Mouse (Mus musculus) megakaryocyte, embryonic 14.5 days (primary cell): ENCODE measurements around the gene Ptges3l. TPM values are rescaled to one million over a fixed set of nuclear protein-coding genes. Genes with fewer than 3 reads are reported as not detected.
"Not testable (repeated sequence)": the region's sequence is repeated elsewhere in the genome, so short reads cannot be mapped to it uniquely, and the experiment has no call there.

Experiments used
- H3K27me3 ChIP-seq: replicated peaks from 2 replicates; pipeline ENCODE3; 2012; ENCODE audit warnings: inconsistent platforms
- H3K36me3 ChIP-seq: replicated peaks from 2 replicates; pipeline ENCODE3; 2012; ENCODE audit warnings: low read length, inconsistent platforms, mixed read lengths
- H3K4me1 ChIP-seq: 2 replicates; pipeline ENCODE4 v1.6.1; 2012; ENCODE audit warnings: inconsistent platforms
- H3K4me3 ChIP-seq: replicated peaks from 2 replicates; pipeline ENCODE3; 2012; ENCODE audit warnings: moderate library complexity, mild to moderate bottlenecking, inconsistent platforms
- H3K9me3 ChIP-seq: 2 replicates; pipeline ENCODE4 v1.6.1; 2012; ENCODE audit warnings: inconsistent platforms
- FLI1 ChIP-seq: IDR thresholded peaks from 2 replicates; pipeline ENCODE4 v1.6.1; 2012; ENCODE audit warnings: low read length, inconsistent platforms, mixed read lengths
- GATA1 ChIP-seq: IDR thresholded peaks from 3 replicates; pipeline ENCODE4 v1.6.1; 2012; ENCODE audit warnings: mixed read lengths, low read length, inconsistent platforms, borderline replicate concordance
- polyA plus RNA-seq: library from polyadenylated mRNA; stranded (reverse); fragments of >175 nt; gene quantifications from 2 replicates; pipeline ENCODE4 v1.2.3, GENCODE M21; 2012; ENCODE audit warnings: low replicate concordance; ENCODE audit not compliant: insufficient read depth

Gene Ptges3l
- polyA plus RNA-seq, 1 experiment = 2.8 TPM

DNA sequence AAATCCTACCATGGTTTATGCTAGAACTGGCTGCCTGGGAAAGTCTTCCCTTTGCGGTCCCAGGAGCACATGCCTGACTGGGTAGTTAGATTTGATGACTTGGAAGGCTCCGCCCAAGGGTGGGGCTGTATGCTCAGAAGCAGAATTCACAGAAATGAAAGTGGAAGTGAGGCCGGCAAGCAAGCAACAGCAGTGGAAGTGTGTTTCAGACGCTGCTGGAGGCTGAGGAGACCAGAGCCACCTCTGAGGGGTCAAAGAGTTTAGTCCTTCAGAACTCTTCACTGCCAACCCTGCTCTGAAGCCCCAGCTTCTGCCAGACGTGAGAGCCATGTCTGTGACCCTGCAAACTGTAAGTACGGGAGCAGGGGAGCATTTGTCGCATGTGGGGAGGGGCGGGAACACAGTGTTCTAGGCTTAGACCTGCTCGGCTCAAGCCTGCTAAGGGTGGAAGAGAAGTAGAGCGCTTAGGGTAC lies 23.2 kb upstream of the Ptges3l start, which contains the start of gene Ifi35:
Ifi35 (plus strand) TSS at position 134 of the 473 bp plus-strand sequence.
- H3K4me1 ChIP-seq = peaks cover 65% of the 10 kb centered on the region
- no peaks in the 10 kb centered on the region for H3K9me3 ChIP-seq
- peaks cover 40% of the 10 kb centered on the region for H3K36me3 ChIP-seq
- peak within 1 kb of the TSS; percentile 97 for H3K4me3 ChIP-seq
- TF ChIP-seq FLI1 (no peak), GATA1 (no peak)
- no peaks in the 10 kb centered on the region for H3K27me3 ChIP-seq

DNA sequence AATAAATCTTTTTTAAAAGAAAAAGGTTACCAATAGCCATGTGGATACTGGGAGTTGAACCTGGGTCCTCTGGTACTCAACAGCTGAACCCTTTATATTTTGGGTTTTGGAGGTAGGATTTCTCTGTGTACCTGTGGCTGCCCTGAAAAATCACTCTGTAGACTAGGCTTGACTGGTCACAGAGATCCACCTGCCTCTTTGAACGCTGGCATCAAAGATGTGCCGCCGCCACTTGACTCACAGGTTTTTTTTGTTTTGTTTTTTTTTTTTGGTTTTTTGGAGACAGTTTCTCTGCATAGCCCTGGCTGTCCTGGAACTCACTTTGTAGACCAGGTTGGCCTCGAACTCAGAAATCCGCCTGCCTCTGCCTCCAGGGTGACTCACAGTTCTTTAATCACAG lies 22.7 kb upstream of the Ptges3l start:
- TF ChIP-seq FLI1 (no peak), GATA1 (no peak)
- Histone ChIP-seq H3K4me3 (peak overlapping the region; percentile 97), H3K4me1 (peaks cover 70% of the 10 kb centered on the region)

DNA sequence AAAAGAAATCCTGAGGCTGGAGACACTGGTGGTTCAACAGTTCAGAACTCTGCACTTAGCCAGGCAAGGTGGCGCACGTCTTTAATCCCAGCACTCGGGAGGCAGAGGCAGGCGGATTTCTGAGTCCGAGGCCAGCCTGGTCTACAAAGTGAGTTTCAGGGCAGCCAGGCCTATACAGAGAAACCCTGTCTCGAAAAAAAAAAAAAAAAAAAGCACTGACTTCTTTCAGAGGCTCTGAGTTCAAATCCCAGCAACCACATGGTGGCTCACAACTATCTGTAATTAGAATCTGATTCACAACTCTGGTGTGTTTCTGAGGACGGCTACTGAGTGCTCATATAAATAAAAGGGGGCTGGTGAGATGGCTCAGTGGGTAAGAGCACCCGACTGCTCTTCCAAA lies 21.7 kb upstream of the Ptges3l start:
- H3K4me3 ChIP-seq, H3K9me3 ChIP-seq, H3K27me3 ChIP-seq: not testable (repeated sequence)
- Histone ChIP-seq H3K36me3 (peaks cover 34% of the 10 kb centered on the region), H3K4me1 (peaks cover 64% of the 10 kb centered on the region)

More for the DNA sequence above, 22.7 kb upstream of the Ptges3l start:
- no peaks in the 10 kb centered on the region for H3K27me3 ChIP-seq
- H3K36me3 ChIP-seq = peaks cover 41% of the 10 kb centered on the region
- no peaks in the 10 kb centered on the region for H3K9me3 ChIP-seq

DNA sequence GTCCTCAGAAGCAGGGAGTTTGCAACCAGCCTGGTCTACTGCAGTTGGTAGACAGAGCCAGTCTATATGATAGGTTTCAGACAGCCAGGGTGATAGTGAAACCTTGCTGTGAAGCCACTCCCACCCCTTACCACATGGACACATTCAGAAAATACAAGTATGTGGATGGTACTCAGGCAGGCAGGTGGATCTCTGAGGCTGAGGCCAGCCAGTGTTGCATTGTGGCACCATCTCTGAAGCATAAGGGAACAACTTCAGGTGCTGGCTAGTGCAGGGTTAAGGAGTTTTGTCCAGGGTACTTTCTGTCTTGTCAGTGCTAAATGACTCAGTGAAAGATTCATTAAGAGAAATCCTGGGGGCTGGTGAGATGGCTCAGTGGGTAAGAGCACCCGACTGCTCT lies 21.2 kb upstream of the Ptges3l start:
- H3K4me1 ChIP-seq = peaks cover 58% of the 10 kb centered on the region
- no peak overlapping the region for H3K4me3 ChIP-seq
- TF ChIP-seq GATA1 (no peak), FLI1 (no peak)
- peaks cover 33% of the 10 kb centered on the region for H3K36me3 ChIP-seq
- H3K9me3 ChIP-seq = no peaks in the 10 kb centered on the region
- no peaks in the 10 kb centered on the region for H3K27me3 ChIP-seq

DNA sequence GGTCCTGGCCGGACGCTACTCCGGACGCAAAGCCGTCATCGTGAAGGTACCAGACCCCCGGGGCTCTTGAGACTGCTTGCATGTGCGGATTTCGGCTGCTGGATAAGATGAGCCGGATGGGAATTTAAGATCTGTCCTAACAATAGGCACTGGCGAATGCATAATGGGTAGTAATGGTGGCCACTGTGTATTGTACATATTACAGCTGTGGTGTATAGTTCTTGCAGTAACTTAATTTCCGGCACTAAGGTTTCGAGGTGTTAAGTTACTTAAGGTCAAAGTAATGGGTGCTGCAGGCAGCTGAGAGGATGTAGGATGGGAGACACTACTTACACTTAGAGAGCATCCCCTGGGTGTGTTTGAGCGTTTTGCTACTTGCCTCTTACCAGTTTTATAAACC lies 17.6 kb upstream of the Ptges3l start:
- Histone ChIP-seq H3K27me3 (no peaks in the 10 kb centered on the region), H3K4me3 (peak overlapping the region; percentile 95), H3K9me3 (no peaks in the 10 kb centered on the region), H3K36me3 (peaks cover 32% of the 10 kb centered on the region), H3K4me1 (peaks cover 34% of the 10 kb centered on the region)
- TF ChIP-seq FLI1 (no peak), GATA1 (no peak)

DNA sequence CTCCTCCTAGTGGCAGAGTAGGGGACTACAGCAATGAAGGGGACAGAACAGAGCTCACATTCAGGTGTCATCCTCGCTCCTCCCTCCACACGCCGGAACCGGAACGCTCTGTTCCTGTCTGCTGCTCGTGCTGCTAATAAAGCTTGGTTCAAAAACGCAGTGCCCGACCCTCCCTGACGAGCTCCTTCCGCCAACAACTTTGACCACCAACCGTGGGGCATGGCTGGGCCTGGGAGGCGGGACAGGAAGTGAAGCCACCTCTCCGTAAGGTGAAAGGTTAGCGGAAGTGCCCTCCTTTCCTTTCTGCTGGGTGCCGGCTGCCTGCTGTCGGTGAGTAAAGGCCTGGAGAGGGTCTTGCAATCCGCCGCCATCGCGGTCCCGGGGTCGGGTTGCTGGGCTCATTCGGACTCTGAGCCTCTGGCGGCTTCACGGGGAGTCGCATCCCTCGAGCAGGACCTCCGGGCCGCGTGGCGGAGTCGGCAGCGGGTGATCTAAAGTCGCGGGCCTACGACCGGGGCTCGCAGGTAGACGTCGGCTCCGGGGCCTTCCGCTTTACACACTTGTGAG lies 17.1 kb upstream of the Ptges3l start, which contains the start of gene Rpl27:
Rpl27 (plus strand) TSS at position 172 of the 567 bp plus-strand sequence.
- Histone ChIP-seq H3K36me3 (peaks cover 33% of the 10 kb centered on the region), H3K4me3 (peak within 1 kb of the TSS; percentile 95), H3K4me1 (peaks cover 30% of the 10 kb centered on the region), H3K27me3 (no peaks in the 10 kb centered on the region), H3K9me3 (no peaks in the 10 kb centered on the region)
- peak; percentile 58 for TF ChIP-seq FLI1
- TF ChIP-seq GATA1 = no peak

DNA sequence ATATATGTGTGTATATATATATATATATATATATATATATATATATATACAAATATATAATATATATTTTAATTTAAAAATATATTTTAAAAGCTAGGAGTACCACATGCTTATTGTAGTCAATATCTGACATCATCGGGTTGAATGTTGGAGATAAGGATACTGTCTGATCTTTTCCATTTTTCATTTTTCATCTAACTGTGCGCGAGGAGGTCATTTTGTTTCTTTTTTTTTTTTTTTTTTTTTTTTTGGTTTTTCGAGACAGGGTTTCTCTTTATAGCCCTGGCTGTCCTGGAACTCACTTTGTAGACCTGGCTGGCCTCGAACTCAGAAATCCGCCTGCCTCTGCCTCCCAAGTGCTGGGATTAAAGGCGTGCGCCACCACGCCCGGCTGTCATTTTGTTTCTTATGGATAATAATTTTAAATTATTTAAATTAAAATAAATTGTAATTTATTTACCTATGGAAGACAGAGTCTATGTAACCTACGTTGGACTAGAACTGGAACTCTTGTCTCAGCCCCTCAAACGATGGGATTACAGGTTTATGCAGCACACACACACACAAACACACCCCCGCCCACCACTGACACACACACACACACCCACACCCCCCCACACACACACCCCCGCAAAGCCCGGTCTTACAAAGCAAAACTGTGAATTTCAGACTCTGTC lies 16.5 kb upstream of the Ptges3l start:
- Histone ChIP-seq H3K36me3 (peaks cover 38% of the 10 kb centered on the region), H3K4me1 (peaks cover 32% of the 10 kb centered on the region), H3K4me3 (peak overlapping the region; percentile 95)
- H3K9me3 ChIP-seq, H3K27me3 ChIP-seq: not testable (repeated sequence)

DNA sequence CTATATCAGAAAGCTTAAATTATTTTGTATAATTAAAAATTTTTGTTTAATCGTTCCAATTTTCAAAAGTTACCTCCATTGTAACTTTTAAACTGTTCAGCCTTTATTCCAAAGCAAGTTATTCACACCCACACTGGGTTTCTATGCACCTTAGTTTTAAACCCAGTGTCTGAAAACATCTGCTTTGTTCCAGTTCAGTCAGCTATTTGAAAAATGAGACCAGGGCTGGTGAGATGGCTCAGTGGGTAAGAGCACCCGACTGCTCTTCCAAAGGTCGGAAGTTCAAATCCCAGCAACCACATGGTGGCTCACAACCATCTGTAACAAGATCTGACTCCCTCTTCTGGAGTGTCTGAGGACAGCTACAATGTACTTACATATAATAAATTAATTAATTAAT lies 12.9 kb upstream of the Ptges3l start:
- Histone ChIP-seq H3K36me3 (peaks cover 37% of the 10 kb centered on the region), H3K4me1 (peaks cover 18% of the 10 kb centered on the region)
- not testable (repeated sequence) for H3K4me3 ChIP-seq, H3K27me3 ChIP-seq, H3K9me3 ChIP-seq

DNA sequence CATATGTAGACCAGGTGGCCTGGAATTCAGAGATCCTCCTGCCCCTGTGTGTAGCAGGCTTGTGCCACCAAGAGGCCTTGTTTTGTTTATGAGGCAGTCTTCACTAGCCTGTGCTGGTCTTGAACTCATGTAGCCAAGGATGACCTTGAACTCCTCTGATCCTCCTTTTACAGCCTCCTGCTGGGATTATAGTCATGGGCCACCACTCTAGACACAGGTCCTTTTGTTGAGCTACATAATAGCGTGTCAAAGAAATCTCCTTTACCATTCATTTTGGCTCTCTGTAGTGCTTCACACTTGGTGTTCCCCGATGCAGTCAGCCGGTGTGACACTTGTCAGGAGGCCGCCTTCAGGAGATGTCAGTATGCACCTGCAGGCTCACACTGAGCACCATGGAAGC lies 11.8 kb upstream of the Ptges3l start:
- H3K27me3 ChIP-seq = no peaks in the 10 kb centered on the region
- H3K9me3 ChIP-seq = no peaks in the 10 kb centered on the region
- no peak overlapping the region for H3K4me3 ChIP-seq
- TF ChIP-seq FLI1 = no peak
- TF ChIP-seq GATA1 = no peak
- H3K4me1 ChIP-seq = peaks cover 15% of the 10 kb centered on the region
- H3K36me3 ChIP-seq = peaks cover 45% of the 10 kb centered on the region

DNA sequence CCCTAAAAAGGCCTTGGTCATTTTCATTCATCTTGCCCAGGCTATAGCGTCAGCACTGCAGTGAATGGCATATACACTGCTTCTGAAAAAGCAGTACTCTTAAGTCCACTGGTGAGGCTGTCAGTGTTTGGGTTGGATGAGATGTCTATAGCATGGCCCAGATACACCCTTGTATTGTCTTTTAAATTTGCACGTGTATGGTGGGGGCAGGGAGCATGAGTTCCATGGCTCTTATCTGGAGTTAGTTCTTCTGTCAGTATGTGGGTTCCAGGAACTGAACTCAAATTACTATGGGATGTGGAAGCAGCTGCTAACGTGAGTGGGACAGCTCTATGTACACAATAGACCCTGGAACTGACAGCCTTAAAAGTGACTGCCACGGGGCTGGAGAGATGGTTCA lies 10.7 kb upstream of the Ptges3l start:
- Histone ChIP-seq H3K4me1 (peaks cover 15% of the 10 kb centered on the region), H3K27me3 (no peaks in the 10 kb centered on the region), H3K4me3 (no peak overlapping the region), H3K36me3 (peaks cover 55% of the 10 kb centered on the region), H3K9me3 (no peaks in the 10 kb centered on the region)
- no peak for TF ChIP-seq GATA1

DNA sequence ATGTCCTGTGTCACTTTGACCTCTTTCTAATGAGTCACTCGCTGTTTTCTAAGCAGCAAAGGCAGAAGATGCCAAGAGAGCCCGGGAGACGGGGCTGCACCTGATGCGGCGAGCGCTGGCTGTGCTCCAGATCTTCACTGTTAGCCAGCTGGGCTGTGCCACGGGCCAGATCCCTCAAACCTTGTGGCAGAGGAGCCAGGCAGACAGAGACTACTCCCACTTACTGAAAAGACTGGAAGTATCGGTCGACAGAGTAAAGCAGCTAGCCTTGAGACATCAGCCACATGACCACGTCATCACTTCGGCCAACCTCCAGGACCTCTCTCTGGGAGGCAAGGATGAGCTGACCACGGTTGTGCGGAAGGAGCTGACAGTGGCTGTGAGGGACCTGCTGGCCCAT lies 8.3 kb upstream of the Ptges3l start:
- Histone ChIP-seq H3K9me3 (no peaks in the 10 kb centered on the region), H3K27me3 (no peaks in the 10 kb centered on the region), H3K4me1 (peaks cover 18% of the 10 kb centered on the region), H3K4me3 (no peak overlapping the region), H3K36me3 (peaks cover 80% of the 10 kb centered on the region)
- TF ChIP-seq FLI1 = no peak
- no peak for TF ChIP-seq GATA1
